Mouse (Mus musculus) lung, postnatal 0 days (tissue): ENCODE measurements around the gene Pisd. TPM values are rescaled to one million over a fixed set of nuclear protein-coding genes. Genes with fewer than 3 reads are reported as not detected.
A peak's percentile ranks its signal among the peaks of the same experiment; 100 is the strongest.

Experiments
- ATAC-seq: fragments of 200-750 bp; cut with Nextera tagmentation; 2 replicates; pipeline ENCODE4 v1.8.0; 2017; ENCODE audit warnings: moderate library complexity
- DNase-seq: peaks from one replicate; pipeline ENCODE4 v3.0.0-alpha.2; 2016; ENCODE audit warnings: low spot score
- H3K27ac ChIP-seq: fragments of 300-500 bp; sonication (generic); 2 replicates; pipeline ENCODE4 v1.5.1; 2014; ENCODE audit warnings: antibody characterized with exemption, mild to moderate bottlenecking, low read length, mixed read lengths
- H3K27me3 ChIP-seq: fragments of 300-500 bp; sonication (generic); replicated peaks from 2 replicates; pipeline ENCODE4 v1.6.1; 2014; ENCODE audit warnings: low read length, mixed read lengths; ENCODE audit not compliant: insufficient read depth
- H3K36me3 ChIP-seq: fragments of 300-500 bp; sonication (generic); 2 replicates; pipeline ENCODE4 v1.6.1; 2014; ENCODE audit warnings: low read length, mixed read lengths; ENCODE audit not compliant: insufficient read depth
- H3K4me1 ChIP-seq: fragments of 300-500 bp; sonication (generic); 2 replicates; pipeline ENCODE4 v1.6.1; 2014; ENCODE audit warnings: antibody characterized with exemption, low read depth, low read length, mixed read lengths; ENCODE audit not compliant: insufficient read depth
- H3K4me2 ChIP-seq: fragments of 300-500 bp; sonication (generic); replicated peaks from 2 replicates; pipeline ENCODE4 v1.6.1; 2014; ENCODE audit warnings: low read depth, mild to moderate bottlenecking, low read length, moderate library complexity, mixed read lengths
- H3K4me3 ChIP-seq: fragments of 300-500 bp; sonication (generic); 2 replicates; pipeline ENCODE4 v1.5.1; 2014; ENCODE audit warnings: low read depth, low read length
- H3K9ac ChIP-seq: fragments of 300-500 bp; sonication (generic); replicated peaks from 2 replicates; pipeline ENCODE4 v1.6.1; 2014; ENCODE audit warnings: low read depth, mild to moderate bottlenecking
- H3K9me3 ChIP-seq: fragments of 300-500 bp; sonication (generic); 2 replicates; pipeline ENCODE4 v1.6.1; 2016; ENCODE audit warnings: low read length, mixed read lengths
- CTCF ChIP-seq: IDR thresholded peaks from 2 replicates; pipeline ENCODE4 v1.5.1; 2016; ENCODE audit warnings: antibody characterized with exemption, mild to moderate bottlenecking
- EP300 ChIP-seq: IDR thresholded peaks from 2 replicates; pipeline ENCODE4 v1.6.1; 2016; ENCODE audit warnings: antibody characterized with exemption, mild to moderate bottlenecking, control low read depth
- WGBS: fragments of 180-500 bp; shearing (Covaris S2); extraction: QIAGEN DNeasy Blood & Tissue Kit; methylation state at CpG from one replicate; pipeline ENCODE4 v1.1.7; 2014; 5-methylcytosine and 5-hydroxymethylcytosine counted together
- polyA plus RNA-seq: library from polyadenylated mRNA; unstranded; fragments of >200 nt; fragmentation: Nextera tagmentation; extraction: Ambion mirVana; gene quantifications from 2 replicates; pipeline ENCODE4 v1.2.1, GENCODE M21; 2015

The Pisd gene
- polyA plus RNA-seq, 1 experiment from 2014 or later = 72.7 TPM

GRCm38 (mm10) chr5:32697208-32697867, 88.1 kb downstream of the Pisd start:
- H3K36me3 ChIP-seq = no peaks in the 10 kb centered on the region
- H3K9me3 ChIP-seq = no peaks in the 10 kb centered on the region
- H3K27me3 ChIP-seq = no peaks in the 10 kb centered on the region
- no peak overlapping the region for H3K4me3 ChIP-seq
- 56% methylated on average over 5 of the region's 5 CpGs for WGBS
- ATAC-seq (no peak), DNase-seq (no peak)
- H3K27ac ChIP-seq = no peak overlapping the region
- no peak overlapping the region for H3K9ac ChIP-seq
- H3K4me1 ChIP-seq = no peaks in the 10 kb centered on the region
- no peak overlapping the region for H3K4me2 ChIP-seq
- TF ChIP-seq EP300 (no peak), CTCF (no peak)

- Histone ChIP-seq H3K27ac (no peak overlapping the region), H3K4me1 (no peaks in the 10 kb centered on the region), H3K27me3 (no peaks in the 10 kb centered on the region), H3K4me3 (no peak overlapping the region), H3K9ac (no peak overlapping the region), H3K36me3 (no peaks in the 10 kb centered on the region), H3K4me2 (no peak overlapping the region), H3K9me3 (no peaks in the 10 kb centered on the region)
- WGBS = 34% methylated on average over 2 of the region's 2 CpGs
- no peak for ATAC-seq
- peak; percentile 63 for DNase-seq
- TF ChIP-seq EP300 (no peak), CTCF (no peak)
These were observed 92.0 kb downstream of the Pisd start for GRCm38 (mm10) chr5:32693411-32693810.

Other genes with a start within 250 kb of the Pisd start
- gene Yes1, start 174.5 kb downstream of the Pisd start, polyA plus RNA-seq = 28.5 and 35.5 TPM in 2 replicates
- gene Gm20671, start 41.5 kb upstream of the Pisd start, polyA plus RNA-seq = not detected in 2 replicates
- 5.2 and 9.6 TPM in 2 replicates for gene Prr14l, start 68.6 kb upstream of the Pisd start, polyA plus RNA-seq
- 7.3 and 7.5 TPM in 2 replicates for gene Depdc5, start 78.1 kb upstream of the Pisd start, polyA plus RNA-seq
- gene Ywhah, start 233.2 kb upstream of the Pisd start, polyA plus RNA-seq = 242 and 276 TPM in 2 replicates